Mouse (Mus musculus) adrenal gland, postnatal 10 days (tissue): Measurements from ENCODE around the gene Itih5. TPM values are rescaled to one million over a fixed set of nuclear protein-coding genes. Genes with fewer than 3 reads are reported as not detected.

Experiments used
- DNase-seq: peaks from one replicate; pipeline ENCODE4 v3.0.0; 2021; ENCODE audit warnings: mixed read lengths
- total RNA-seq, 2 experiments: library from RNA; stranded (reverse); gene quantifications; 2 replicates each; pipeline ENCODE4 v1.2.3; 2021

Itih5 gene
- total RNA-seq, 2 experiments from 2014 or later: 43.5 to 46.6 TPM

DNA sequence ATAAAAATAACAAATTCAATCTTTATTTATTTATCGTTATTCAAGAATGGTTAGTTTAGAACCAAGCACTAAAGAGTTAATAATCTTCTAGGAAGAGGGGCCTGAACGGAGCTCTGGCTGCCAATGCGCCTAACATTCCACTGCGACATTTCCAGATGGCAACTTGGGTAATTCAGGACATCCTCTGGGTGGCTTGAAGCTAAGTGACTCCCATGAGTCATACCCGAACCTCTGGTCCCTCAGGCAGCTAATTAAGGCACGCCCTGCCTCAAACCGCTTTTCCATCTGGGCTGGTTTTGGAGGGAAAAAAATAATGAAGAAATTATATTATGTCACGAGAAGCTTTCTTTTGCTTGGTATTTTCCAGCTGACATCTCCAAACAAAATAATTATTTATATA lies 14.6 kb downstream of the Itih5 start:
- no peak for DNase-seq

DNA sequence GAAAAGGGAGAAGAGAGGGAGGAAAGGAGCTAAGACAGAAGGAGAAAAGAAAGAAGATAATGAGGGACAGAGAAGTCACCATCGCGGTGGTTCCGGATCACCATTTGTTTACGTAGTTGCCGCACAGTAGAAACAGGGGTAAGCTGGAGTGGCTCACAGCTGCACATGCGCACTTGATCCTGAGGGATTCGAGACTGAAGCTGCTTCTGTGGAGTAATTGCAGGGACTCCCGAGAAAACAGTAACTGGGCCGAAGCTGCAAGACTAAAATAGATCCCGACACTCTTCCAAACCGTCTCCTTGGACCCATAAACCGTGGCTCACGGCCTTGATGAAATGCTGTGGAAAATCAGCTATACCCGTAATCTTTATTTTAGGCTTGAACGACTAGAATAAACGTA lies 16.6 kb downstream of the Itih5 start:
- DNase-seq: peak; percentile 28

DNA sequence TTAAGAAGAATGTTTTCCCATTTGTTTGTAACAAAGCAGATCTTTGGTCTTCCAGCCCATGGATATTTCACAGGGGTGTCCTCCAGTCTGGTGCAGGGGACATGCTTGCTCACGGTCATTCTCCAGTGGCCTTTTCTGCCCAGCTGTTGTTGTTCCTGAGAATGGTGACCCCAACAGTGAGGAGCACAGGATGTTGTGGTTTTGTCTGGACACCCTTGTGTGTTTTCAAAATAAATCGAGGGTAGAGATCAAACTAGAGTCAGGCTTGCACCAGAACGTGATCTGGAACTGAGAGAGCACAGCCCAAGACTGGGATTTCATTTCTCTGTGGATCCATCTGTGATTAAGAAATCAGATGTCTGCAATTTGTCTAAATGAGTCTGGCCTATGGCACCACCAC lies 40.2 kb downstream of the Itih5 start:
- DNase-seq: no peak

DNA sequence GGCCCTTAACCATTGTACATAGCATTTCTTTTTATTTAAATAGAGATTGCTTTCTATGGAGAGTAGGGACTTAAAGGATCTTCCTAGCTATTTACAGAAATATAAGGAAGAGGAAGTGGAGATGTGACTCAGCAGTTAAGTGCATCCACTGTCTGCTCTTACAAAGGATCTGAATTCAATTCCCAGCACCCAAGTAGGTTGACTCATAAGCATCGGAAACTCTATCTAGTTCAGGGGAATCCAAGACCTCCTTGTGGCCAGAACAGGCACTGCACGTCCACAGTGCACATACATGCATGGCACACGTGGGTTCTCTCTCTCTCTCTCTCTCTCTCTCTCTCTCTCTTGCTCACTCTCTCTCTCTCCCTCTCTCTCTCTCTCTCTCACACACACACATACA lies 41.8 kb downstream of the Itih5 start:
- no peak for DNase-seq

GRCm38 (mm10) chr2:10199326-10199725 lies 46.0 kb downstream of the Itih5 start:
- peak; percentile 44 for DNase-seq

DNA sequence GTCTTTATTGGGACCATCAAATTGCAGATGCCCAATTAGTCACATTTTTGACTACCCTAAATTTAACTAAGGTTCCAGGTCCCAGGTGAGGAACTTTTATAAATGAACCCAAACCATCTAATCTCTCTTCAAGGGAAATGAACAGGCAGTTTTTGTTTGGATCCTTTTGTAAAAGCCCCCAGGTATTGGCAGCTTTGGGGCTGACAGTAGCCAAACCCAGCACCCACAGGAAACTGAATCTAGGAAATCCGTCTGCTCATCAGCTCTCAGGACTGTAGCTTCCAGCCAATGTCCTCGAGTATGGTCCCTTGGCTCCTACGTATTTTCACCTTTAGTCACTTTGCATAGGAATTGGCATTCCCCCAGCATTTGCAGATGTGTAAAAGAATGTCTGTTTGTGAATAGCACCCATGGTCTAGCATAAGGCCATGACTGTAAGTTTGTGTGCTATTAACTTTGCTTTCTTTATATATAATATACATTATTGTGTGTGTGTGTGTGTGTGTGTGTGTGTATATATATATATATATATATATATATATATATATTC lies 47.4 kb downstream of the Itih5 start:
- DNase-seq: no peak

GRCm38 (mm10) chr2:10204301-10204700 lies 50.9 kb downstream of the Itih5 start:
- no peak for DNase-seq

GRCm38 (mm10) chr2:10213468-10213867 lies 60.1 kb downstream of the Itih5 start:
- DNase-seq: no peak

DNA sequence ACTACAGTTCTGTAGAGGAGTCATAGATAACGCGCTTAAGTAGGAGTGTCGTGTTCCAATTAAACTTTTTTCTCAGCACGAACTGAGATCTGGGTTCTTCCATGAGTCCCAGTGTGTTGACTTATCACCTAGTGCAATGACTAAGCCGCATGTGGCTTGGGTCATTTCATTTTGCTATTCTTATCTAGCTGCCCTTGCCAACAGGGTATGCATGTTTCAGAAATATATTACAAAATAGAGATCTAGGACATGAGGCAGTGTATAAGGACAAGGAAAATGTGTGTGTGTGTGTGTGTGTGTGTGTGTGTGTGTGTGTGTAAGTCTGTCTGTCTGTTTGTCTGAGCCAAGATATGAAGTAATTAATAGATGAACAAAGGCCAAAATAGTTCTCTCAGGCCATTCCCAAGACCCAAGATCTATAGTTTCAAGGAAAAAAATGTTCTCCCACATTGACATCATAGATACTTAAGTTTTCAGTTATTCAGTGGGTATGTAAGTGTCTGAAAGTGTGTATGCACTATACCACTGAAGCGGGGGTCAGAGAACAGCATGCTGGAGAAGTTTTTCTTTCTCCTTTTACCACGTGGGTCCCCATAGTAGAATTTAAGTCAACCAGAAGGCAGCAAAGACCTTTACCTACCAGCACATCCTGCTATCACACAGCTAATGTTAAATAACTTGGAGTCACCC lies 62.6 kb downstream of the Itih5 start:
- DNase-seq: peak; percentile 22

DNA sequence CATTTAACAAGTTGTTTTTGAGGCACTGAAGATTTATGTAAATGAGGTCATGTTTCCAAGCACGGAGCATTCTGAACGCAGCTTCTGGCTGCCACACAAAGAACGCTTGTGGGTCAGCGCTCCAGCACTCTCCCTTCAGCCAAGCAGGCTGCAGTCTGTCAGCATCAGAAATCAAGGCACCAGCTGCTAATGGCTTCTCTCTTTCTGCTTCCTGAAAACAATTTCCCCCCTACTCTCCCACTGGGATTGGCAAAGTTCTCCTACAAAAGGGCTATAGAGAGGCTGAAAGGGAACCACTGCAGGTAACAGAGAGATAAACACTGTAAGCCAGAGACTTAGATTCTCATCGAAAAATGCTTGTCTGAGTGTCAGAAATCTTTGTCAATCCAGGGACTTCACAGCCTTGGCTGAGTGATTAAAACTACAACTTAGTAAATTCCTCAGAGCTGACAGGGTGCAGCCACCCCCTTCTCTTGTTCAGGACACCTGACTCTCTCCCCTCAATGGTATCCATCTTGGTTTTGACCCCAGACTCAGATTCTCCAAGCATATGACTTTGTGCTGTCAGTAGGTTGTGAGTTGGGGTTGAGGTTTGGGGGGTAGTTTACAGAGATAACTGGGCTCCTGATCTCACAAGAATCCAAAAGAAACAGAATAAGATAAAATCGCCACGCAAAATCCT lies 63.3 kb downstream of the Itih5 start:
- DNase-seq: peak; percentile 43

DNA sequence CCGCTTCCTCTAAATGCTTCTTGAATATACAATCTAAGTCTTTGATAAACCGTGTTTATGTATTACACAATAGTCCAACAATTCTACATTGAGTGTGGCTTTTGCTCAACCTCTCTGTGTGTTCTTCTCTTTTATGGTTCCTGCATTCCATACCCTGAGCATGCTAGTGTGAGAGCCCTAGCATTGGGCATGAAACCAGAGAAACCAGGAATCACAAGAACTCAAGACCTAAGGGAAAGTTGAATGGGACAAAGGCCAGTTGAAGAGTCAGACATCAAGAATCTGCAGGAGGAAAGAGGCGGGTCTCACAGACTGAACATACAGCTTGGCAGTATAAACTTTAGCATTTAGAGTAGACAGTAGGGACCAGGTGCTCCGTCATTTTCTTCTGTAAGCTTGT lies 68.5 kb downstream of the Itih5 start:
- no peak for DNase-seq

- DNase-seq: no peak
Observed at GRCm38 (mm10) chr2:10226907-10227306, 73.5 kb downstream of the Itih5 start.

DNA sequence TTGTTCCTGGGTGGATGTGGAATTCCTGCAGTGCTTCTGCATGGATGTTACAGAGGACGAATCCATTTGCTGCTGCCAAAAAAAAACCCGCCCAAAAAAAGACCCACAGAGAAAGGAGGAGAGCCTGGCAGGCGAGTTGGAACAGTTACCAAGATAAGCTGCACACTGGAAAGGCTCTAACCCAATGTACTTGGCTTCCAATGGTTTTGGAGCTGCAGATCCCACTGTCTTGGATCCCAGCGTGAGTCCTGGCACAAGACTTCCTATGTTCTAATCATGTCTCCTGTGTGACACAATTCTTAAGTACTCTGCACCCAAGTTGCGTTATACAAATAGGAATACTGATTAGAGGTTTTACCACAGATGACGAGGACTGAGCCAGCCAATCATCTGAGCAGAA lies 78.6 kb downstream of the Itih5 start:
- no peak for DNase-seq

DNA sequence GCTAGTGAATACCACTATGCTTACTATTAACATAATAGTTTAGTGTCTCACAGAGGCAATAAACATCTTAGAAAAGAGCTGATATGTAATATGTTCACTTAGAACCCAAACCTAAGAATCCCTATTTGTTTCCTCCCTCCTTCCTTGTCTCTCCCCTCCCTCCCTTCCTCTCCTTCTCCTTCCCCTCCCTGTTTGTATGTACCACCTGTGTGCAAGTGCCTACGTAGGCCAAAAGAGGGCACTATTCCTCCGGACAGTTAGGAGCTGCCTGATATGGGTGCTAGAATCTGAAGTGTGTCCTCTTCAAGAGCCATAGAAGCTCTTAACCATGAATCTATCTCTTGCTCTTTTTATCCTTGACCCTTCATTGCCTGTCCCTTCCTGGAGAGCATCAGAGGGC lies 83.2 kb downstream of the Itih5 start:
- DNase-seq: no peak

DNA sequence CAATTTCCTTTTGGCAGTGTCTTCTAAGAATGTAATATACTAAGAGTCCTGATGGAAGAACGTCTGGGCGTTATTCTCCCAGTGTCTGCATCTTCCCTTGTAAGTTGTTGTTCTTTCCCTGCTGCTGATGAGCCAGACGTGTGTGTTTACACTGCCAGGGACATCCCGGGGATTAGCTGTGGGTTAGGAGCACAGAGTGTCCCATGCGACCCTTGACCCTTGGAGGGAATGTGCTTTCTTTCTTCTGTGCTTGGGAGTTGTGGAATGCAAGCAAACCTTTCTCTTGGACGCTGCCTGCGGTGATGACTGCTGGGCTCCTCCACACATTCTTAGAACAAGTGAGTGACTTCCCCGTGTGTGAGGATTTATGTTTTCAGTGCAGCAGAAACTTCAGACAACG lies 89.6 kb downstream of the Itih5 start:
- DNase-seq: no peak

DNA sequence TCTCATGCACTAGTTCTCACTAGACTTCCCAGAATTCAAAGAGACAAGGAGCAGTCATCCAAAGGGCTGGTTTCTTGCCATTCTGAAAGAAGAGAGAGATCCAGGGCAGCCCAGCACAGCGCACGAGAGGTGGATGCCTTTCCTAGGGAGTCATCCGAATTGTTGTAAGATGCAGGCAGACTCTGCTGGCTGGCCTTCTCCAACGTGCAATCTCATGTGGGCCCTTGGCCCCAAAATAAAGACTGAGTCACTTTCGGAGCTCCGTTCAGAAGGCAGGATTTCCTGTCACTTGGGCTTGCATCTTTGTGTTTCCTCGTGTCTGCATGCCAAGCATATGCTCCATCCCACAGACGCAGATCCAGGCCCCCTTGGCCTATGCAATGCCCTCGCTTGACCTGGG lies 97.1 kb downstream of the Itih5 start:
- peak; percentile 36 for DNase-seq

- no peak for DNase-seq
Observed at GRCm38 (mm10) chr2:10250926-10251325, 97.6 kb downstream of the Itih5 start.

DNA sequence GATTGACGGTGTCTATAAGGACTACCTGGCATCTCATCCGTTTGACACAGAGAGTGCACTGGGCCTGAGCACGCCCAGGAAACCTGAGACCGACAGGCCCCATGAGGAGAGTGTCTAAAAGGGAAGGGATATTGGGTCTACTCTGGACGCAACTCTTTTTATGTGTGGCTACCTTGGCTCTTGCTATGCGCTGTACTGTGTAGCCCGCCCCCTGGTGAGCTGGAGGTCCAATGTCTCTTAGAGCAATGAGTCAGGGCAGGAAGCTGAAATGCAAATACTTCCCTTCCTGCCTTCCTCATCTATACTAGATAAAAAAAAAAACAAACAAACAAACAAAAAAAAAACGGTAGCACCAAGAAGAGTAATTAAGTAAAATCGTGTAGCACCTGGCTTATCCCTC lies 98.1 kb downstream of the Itih5 start:
- no peak for DNase-seq

DNA sequence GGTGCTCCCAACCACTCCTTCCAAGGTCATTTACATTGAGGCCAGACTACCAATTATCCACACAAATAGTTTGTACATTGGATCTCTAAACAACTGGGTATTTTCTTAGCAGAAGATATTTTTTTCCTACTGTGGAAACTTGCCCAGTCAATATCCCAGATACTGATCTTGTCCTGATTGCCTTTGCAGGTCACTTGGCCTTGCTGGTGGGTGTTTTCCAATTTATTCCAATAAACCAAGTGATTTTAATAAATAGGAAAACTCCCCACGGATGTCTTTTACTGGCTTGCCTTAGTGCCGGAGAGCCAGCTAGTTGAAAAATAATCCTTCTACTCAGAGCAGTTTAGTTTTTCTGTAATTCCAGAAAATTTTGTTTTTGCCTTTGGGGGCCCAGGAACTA lies 98.6 kb downstream of the Itih5 start:
- no peak for DNase-seq

DNA sequence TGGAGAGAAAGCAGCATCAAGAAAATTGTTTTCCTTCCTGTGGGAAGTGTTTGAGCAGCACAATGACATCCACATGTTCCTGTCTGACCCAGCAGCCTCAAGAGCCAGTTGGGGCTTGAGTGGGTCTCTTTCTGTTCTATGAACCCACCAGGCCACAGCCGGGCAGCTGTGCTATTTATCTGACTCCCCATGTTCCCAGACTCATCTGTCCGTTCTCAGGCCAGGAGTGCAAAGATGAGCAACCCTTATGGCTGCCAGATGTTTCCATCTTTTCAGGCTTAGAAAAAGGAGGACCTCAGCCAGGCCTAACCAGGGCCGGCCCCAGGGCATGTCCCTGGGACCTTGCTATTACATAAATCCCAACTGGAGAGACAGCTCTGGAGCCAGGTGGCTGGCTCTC lies 100.0 kb downstream of the Itih5 start:
- no peak for DNase-seq

DNA sequence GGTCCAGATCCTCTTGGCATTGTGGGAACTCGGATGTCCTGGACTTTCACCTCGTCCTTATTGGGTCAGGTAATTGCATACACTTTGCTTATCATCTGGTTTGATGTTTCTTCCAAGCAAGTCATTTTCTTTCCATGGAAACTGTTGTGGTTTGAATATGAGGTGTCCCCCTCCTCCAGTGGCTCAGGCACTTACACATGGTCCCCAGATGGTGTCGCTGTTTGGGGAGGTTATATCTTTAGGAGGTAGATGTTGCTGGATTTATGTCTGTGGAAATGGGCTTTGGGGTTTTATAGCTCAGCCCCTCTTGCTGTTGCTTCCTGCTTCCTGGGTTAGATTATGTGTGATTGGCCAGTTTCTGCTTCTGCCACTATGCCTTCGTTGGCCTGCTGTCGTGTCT lies 103.6 kb downstream of the Itih5 start:
- no peak for DNase-seq

- no peak for DNase-seq
Observed at GRCm38 (mm10) chr2:10258312-10258711, 104.9 kb downstream of the Itih5 start.

GRCm38 (mm10) chr2:10260109-10260508 lies 106.7 kb downstream of the Itih5 start:
- no peak for DNase-seq

GRCm38 (mm10) chr2:10261337-10261736 lies 108.0 kb downstream of the Itih5 start:
- DNase-seq: no peak
